Mouse (Mus musculus) gastrocnemius, adult 8-10 months (tissue): Measurements from ENCODE around the gene Vmn2r4. TPM values are rescaled to one million over a fixed set of nuclear protein-coding genes. Genes with fewer than 3 reads are reported as not detected.
"Not testable (repeated sequence)": the region's sequence is repeated elsewhere in the genome, so short reads cannot be mapped to it uniquely, and the experiment has no call there.

Source experiments
- DNase-seq, 2 experiments: peaks; one replicate each; pipeline ENCODE4 v3.0.0; 2022; ENCODE audit warnings: low spot score in 2 of 2
- total RNA-seq, 4 experiments: library from RNA; stranded (reverse); gene quantifications; 2 replicates each; pipeline ENCODE4 v1.2.4; 2022

Vmn2r4 gene
- total RNA-seq: not detected

GRCm38 (mm10) chr3:64415268-64415667, at the start of gene Vmn2r4:
Vmn2r4 (minus strand) TSS chr3:64415368.
- not testable (repeated sequence) for DNase-seq

- DNase-seq: not testable (repeated sequence)
Measured at GRCm38 (mm10) chr3:64434261-64434660, 19.1 kb upstream of the Vmn2r4 start.

- DNase-seq: not testable (repeated sequence)
Measured at GRCm38 (mm10) chr3:64428117-64428798, 13.1 kb upstream of the Vmn2r4 start.

GRCm38 (mm10) chr3:64422141-64422540, 7.0 kb upstream of the Vmn2r4 start:
- DNase-seq: not testable (repeated sequence)

- not testable (repeated sequence) for DNase-seq
Measured at GRCm38 (mm10) chr3:64417477-64417876, 2.3 kb upstream of the Vmn2r4 start.

GRCm38 (mm10) chr3:64414253-64414652, 915 bp downstream of the Vmn2r4 start:
- DNase-seq: not testable (repeated sequence)

- DNase-seq: no peak
Measured at GRCm38 (mm10) chr3:64359286-64360035, 55.7 kb downstream of the Vmn2r4 start.

Other genes starting within 250 kb of the Vmn2r4 start
- not detected for gene Vmn2r3, start 125.7 kb downstream of the Vmn2r4 start, total RNA-seq
- not detected for gene Vmn2r5, start 94.5 kb upstream of the Vmn2r4 start, total RNA-seq
- not detected for gene Vmn2r6, start 150.5 kb upstream of the Vmn2r4 start, total RNA-seq